Mouse (Mus musculus): ENCODE data around the gene Cux2. TPM values are rescaled to one million over a fixed set of nuclear protein-coding genes. Genes with fewer than 3 reads are reported as not detected.
A peak's percentile ranks its signal among the peaks of the same experiment; 100 is the strongest.

The Cux2 gene
- polyA plus RNA-seq, 1 experiment from 2014 or later: 11.3 TPM

GRCm38 (mm10) chr5:122054130-122054843 lies 4.4 kb upstream of the Cux2 start:
- H3K4me1 ChIP-seq (replicated peaks; ENCODE audit: control insufficient read depth, insufficient read depth, low read length): peaks cover 12% of the 10 kb centered on the region
- peaks cover 6% of the 10 kb centered on the region; the same call in 1 of the 2 replicates for H3K9me3 ChIP-seq (ENCODE audit: control insufficient read depth, low read length)
- DNase-seq (ENCODE audit: low spot score) (peak; percentile 71), ATAC-seq (replicated peaks; ENCODE audit: low FRiP score) (peak; percentile 42; the same call in 1 of the 2 replicates)
- peak overlapping the region; percentile 45 for H3K4me2 ChIP-seq (ENCODE audit: low read depth, low read length, severe bottlenecking)
- no peak overlapping the region for H3K4me3 ChIP-seq (ENCODE audit: low read depth, low read length)
- 40% methylated on average over 13 of the region's 13 CpGs for WGBS
- no peaks in the 10 kb centered on the region for H3K27me3 ChIP-seq (ENCODE audit: control insufficient read depth, insufficient read depth, low read length)
- no peaks in the 10 kb centered on the region for H3K36me3 ChIP-seq (ENCODE audit: control insufficient read depth, insufficient read depth, low read length)
- peak overlapping the region; percentile 24; the same call in 1 of the 2 replicates for H3K9ac ChIP-seq (ENCODE audit: low read length)
- H3K27ac ChIP-seq (ENCODE audit: low read depth, low read length): no peak overlapping the region

GRCm38 (mm10) chr5:122053587-122053986 lies 3.7 kb upstream of the Cux2 start:
- H3K4me1 ChIP-seq (replicated peaks; ENCODE audit: control insufficient read depth, insufficient read depth, low read length): peaks cover 17% of the 10 kb centered on the region
- H3K9me3 ChIP-seq (ENCODE audit: control insufficient read depth, low read length): peaks cover 6% of the 10 kb centered on the region; the same call in 1 of the 2 replicates
- H3K9ac ChIP-seq (ENCODE audit: low read length): peak overlapping the region; percentile 2; the same call in 1 of the 2 replicates
- H3K4me2 ChIP-seq (ENCODE audit: low read depth, low read length, severe bottlenecking): 0 out of 2 replicates have a peak overlapping the region, but pooled peaks have one; percentile 8
- DNase-seq (ENCODE audit: low spot score) (no peak), ATAC-seq (replicated peaks; ENCODE audit: low FRiP score) (no peak)
- H3K27me3 ChIP-seq (ENCODE audit: control insufficient read depth, insufficient read depth, low read length): peaks cover 3% of the 10 kb centered on the region; the same call in 1 of the 2 replicates
- H3K4me3 ChIP-seq (ENCODE audit: low read depth, low read length): no peak overlapping the region
- no peaks in the 10 kb centered on the region for H3K36me3 ChIP-seq (ENCODE audit: control insufficient read depth, insufficient read depth, low read length)
- 25% methylated on average over 15 of the region's 15 CpGs for WGBS
- peak overlapping the region; percentile 64 for H3K27ac ChIP-seq (ENCODE audit: low read depth, low read length)

GRCm38 (mm10) chr5:122050832-122051105 lies 867 bp upstream of the Cux2 start:
- peaks cover 11% of the 10 kb centered on the region for H3K27me3 ChIP-seq (ENCODE audit: control insufficient read depth, insufficient read depth, low read length)
- peak overlapping the region; percentile 94 for H3K4me2 ChIP-seq (ENCODE audit: low read depth, low read length, severe bottlenecking)
- no peaks in the 10 kb centered on the region for H3K36me3 ChIP-seq (ENCODE audit: control insufficient read depth, insufficient read depth, low read length)
- H3K9ac ChIP-seq (ENCODE audit: low read length): peak overlapping the region; percentile 83
- peak overlapping the region; percentile 79; the same call in 1 of the 2 replicates for H3K4me3 ChIP-seq (ENCODE audit: low read depth, low read length)
- H3K9me3 ChIP-seq (ENCODE audit: control insufficient read depth, low read length): no peaks in the 10 kb centered on the region
- no peak overlapping the region for H3K27ac ChIP-seq (ENCODE audit: low read depth, low read length)
- 6% methylated on average over 8 of the region's 8 CpGs for WGBS
- ATAC-seq (replicated peaks; ENCODE audit: low FRiP score): no peak
- H3K4me1 ChIP-seq (replicated peaks; ENCODE audit: control insufficient read depth, insufficient read depth, low read length): peaks cover 28% of the 10 kb centered on the region
- DNase-seq (ENCODE audit: low spot score): no peak

- WGBS: 0% methylated on average over 9 of the region's 43 CpGs
- peaks cover 28% of the 10 kb centered on the region for H3K4me1 ChIP-seq (replicated peaks; ENCODE audit: control insufficient read depth, insufficient read depth, low read length)
- peak; percentile 88 for DNase-seq (ENCODE audit: low spot score)
Observed at GRCm38 (mm10) chr5:122049664-122050016, 262 bp downstream of the Cux2 start.

GRCm38 (mm10) chr5:122048686-122049663 lies 927 bp downstream of the Cux2 start:
- 0 out of 2 replicates have a peak overlapping the region, but pooled peaks have one; percentile 18 for H3K27ac ChIP-seq (ENCODE audit: low read depth, low read length)
- WGBS: under 1% methylated on average over 52 of the region's 52 CpGs
- H3K4me1 ChIP-seq (replicated peaks; ENCODE audit: control insufficient read depth, insufficient read depth, low read length): peaks cover 28% of the 10 kb centered on the region
- H3K36me3 ChIP-seq (ENCODE audit: control insufficient read depth, insufficient read depth, low read length): no peaks in the 10 kb centered on the region
- H3K4me2 ChIP-seq (ENCODE audit: low read depth, low read length, severe bottlenecking): peak overlapping the region; percentile 94
- H3K27me3 ChIP-seq (ENCODE audit: control insufficient read depth, insufficient read depth, low read length): peaks cover 11% of the 10 kb centered on the region
- H3K9ac ChIP-seq (ENCODE audit: low read length): peak overlapping the region; percentile 83
- H3K9me3 ChIP-seq (ENCODE audit: control insufficient read depth, low read length): no peaks in the 10 kb centered on the region
- peak overlapping the region; percentile 79 for H3K4me3 ChIP-seq (ENCODE audit: low read depth, low read length)
- DNase-seq (ENCODE audit: low spot score): peak; percentile 67
- ATAC-seq (replicated peaks; ENCODE audit: low FRiP score): no peak; the same call in 1 of the 2 replicates

More at GRCm38 (mm10) chr5:122049664-122050016, 262 bp downstream of the Cux2 start:
- Histone ChIP-seq H3K27ac (ENCODE audit: low read depth, low read length) (peak overlapping the region; percentile 79), H3K4me3 (ENCODE audit: low read depth, low read length) (peak overlapping the region; percentile 79), H3K36me3 (ENCODE audit: control insufficient read depth, insufficient read depth, low read length) (no peaks in the 10 kb centered on the region), H3K27me3 (ENCODE audit: control insufficient read depth, insufficient read depth, low read length) (peaks cover 11% of the 10 kb centered on the region), H3K9me3 (ENCODE audit: control insufficient read depth, low read length) (no peaks in the 10 kb centered on the region), H3K9ac (ENCODE audit: low read length) (peak overlapping the region; percentile 83), H3K4me2 (ENCODE audit: low read depth, low read length, severe bottlenecking) (peak overlapping the region; percentile 94)
- ATAC-seq (replicated peaks; ENCODE audit: low FRiP score): peak; percentile 16; the same call in 1 of the 2 replicates

- H3K4me3 ChIP-seq (ENCODE audit: low read depth, low read length): peak overlapping the region; percentile 79
- H3K9ac ChIP-seq (ENCODE audit: low read length): peak overlapping the region; percentile 83
- no peaks in the 10 kb centered on the region for H3K36me3 ChIP-seq (ENCODE audit: control insufficient read depth, insufficient read depth, low read length)
- WGBS: 1% methylated on average over 20 of the region's 20 CpGs
- H3K4me1 ChIP-seq (replicated peaks; ENCODE audit: control insufficient read depth, insufficient read depth, low read length): peaks cover 21% of the 10 kb centered on the region
- ATAC-seq (replicated peaks; ENCODE audit: low FRiP score) (no peak), DNase-seq (ENCODE audit: low spot score) (peak; percentile 57)
- H3K27ac ChIP-seq (ENCODE audit: low read depth, low read length): 0 out of 2 replicates have a peak overlapping the region, but pooled peaks have one; percentile 18
- H3K27me3 ChIP-seq (ENCODE audit: control insufficient read depth, insufficient read depth, low read length): peaks cover 11% of the 10 kb centered on the region
- H3K9me3 ChIP-seq (ENCODE audit: control insufficient read depth, low read length): no peaks in the 10 kb centered on the region
- H3K4me2 ChIP-seq (ENCODE audit: low read depth, low read length, severe bottlenecking): peak overlapping the region; percentile 94
Observed at GRCm38 (mm10) chr5:122048252-122048651, 1.6 kb downstream of the Cux2 start.

- Histone ChIP-seq H3K4me2 (ENCODE audit: low read depth, low read length, severe bottlenecking) (peak overlapping the region; percentile 94), H3K4me1 (replicated peaks; ENCODE audit: control insufficient read depth, insufficient read depth, low read length) (peaks cover 21% of the 10 kb centered on the region), H3K27ac (ENCODE audit: low read depth, low read length) (0 out of 2 replicates have a peak overlapping the region, but pooled peaks have one; percentile 18), H3K9me3 (ENCODE audit: control insufficient read depth, low read length) (no peaks in the 10 kb centered on the region), H3K36me3 (ENCODE audit: control insufficient read depth, insufficient read depth, low read length) (no peaks in the 10 kb centered on the region), H3K9ac (ENCODE audit: low read length) (peak overlapping the region; percentile 83), H3K27me3 (ENCODE audit: control insufficient read depth, insufficient read depth, low read length) (peaks cover 11% of the 10 kb centered on the region), H3K4me3 (ENCODE audit: low read depth, low read length) (peak overlapping the region; percentile 79)
- WGBS: 35% methylated on average over 5 of the region's 5 CpGs
- DNase-seq (ENCODE audit: low spot score): no peak
- ATAC-seq (replicated peaks; ENCODE audit: low FRiP score): no peak
Observed at GRCm38 (mm10) chr5:122047791-122048190, 2.1 kb downstream of the Cux2 start.

- Histone ChIP-seq H3K27ac (ENCODE audit: low read depth, low read length) (no peak overlapping the region), H3K4me3 (ENCODE audit: low read depth, low read length) (no peak overlapping the region), H3K27me3 (ENCODE audit: control insufficient read depth, insufficient read depth, low read length) (peaks cover 8% of the 10 kb centered on the region), H3K4me2 (ENCODE audit: low read depth, low read length, severe bottlenecking) (no peak overlapping the region), H3K9me3 (ENCODE audit: control insufficient read depth, low read length) (no peaks in the 10 kb centered on the region), H3K4me1 (replicated peaks; ENCODE audit: control insufficient read depth, insufficient read depth, low read length) (peaks cover 11% of the 10 kb centered on the region), H3K36me3 (ENCODE audit: control insufficient read depth, insufficient read depth, low read length) (no peaks in the 10 kb centered on the region), H3K9ac (ENCODE audit: low read length) (no peak overlapping the region)
- no peak for DNase-seq (ENCODE audit: low spot score)
- no peak for ATAC-seq (replicated peaks; ENCODE audit: low FRiP score)
- 86% methylated on average over 11 of the region's 11 CpGs for WGBS
Observed at GRCm38 (mm10) chr5:122043567-122043966, 6.3 kb downstream of the Cux2 start.
